Mouse (Mus musculus) layer of hippocampus, adult 9-10 months (tissue): Measurements from ENCODE around the gene Spata20.

Experiments used
- DNase-seq: peaks from one replicate; pipeline ENCODE4 v3.0.0; 2022; ENCODE audit warnings: low spot score

The Spata20 gene

DNA sequence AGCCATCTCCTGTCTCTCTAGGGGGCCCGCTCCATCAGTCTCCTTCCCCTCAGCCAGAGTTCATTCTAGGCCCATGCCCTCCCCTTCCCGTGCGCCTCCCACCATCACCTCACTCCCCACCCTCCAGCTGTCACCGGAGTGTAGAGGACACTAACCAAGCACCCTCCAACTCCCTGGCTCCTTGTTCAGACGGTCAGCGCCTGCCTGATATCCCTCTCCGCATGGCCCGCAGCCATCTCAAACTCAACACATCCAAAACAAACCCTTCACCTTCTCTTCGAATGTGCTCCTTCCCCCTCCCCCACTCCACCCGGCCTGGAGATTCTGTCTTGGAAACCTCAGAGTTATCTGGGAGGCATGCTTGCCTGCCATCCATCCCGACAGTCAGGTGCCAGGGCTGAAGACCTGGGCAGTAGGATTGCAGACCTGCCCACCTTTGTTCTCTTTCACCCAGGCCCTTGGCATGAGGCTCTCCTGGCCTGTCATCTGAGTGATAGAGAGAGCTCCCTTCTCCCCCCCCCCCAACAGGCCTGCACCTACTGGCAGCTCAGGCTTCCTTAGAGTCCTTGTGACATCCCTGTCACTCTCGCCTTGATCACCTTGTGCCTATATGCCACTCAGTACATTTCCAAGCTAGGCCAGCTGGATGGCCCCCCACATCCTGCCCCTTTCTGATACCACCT is 34.7 kb downstream of the Spata20 start:
- no peak for DNase-seq

GRCm38 (mm10) chr11:94449886-94450285 is 36.1 kb downstream of the Spata20 start:
- no peak for DNase-seq

- no peak for DNase-seq
These were observed 36.7 kb downstream of the Spata20 start for GRCm38 (mm10) chr11:94449239-94449638.

DNA sequence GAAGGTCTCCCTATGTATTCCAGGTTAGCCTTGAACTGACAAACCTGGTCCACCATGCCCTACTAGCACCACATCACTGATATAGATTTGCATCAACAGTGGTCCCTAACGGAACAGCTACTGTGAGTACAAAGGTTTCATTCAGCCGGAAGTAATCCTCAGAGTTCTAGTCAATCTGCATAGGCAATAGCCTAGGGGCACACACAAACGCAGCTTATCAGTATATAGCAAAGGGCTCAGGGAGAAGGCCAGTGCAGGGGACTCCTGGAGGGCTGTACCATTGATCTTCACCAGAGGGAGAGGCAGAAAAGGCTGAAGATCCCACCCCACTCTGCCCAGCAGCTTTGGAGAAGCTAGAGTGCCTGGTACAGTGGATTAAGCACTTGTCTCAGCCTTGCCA is 39.0 kb downstream of the Spata20 start:
- no peak for DNase-seq

DNA sequence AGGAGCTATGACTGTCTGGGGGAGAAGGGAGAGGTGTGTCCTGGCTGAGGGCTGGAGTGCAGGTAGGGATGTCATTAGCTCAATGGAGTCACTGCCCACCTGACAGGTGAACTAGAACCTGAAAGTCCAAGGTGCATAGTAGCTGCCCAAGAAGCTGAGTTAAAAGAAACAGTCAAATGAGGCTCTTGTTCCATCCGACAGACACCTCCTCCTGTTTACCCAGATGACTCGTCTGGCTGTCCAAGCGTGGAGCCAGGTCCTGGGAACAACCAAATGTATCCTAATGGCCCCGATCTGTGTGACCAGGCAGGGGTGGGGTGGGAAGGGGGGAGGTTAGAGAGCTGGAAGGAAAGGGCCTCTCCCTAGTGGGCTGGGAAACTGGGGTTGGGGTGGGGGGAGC is 40.7 kb downstream of the Spata20 start:
- DNase-seq: no peak

DNA sequence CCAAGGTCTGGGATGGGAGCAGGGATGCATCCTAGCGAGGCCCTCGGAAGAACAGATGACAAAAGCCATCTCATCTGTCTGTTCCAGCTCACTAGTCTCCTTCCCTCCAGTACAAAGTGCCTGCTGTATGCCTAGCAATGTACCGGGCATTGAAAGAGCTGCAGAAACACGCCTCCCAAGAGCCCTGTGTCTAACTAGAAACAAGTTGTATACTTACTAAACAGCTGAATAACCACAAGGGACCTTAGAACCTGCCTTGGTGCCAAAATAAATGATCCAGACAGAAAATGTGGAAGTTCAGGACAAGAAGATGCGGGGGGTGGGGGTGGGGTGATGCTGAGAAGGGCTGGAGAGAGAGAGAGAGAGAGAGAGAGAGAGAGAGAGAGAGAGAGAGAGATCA is 41.1 kb downstream of the Spata20 start:
- DNase-seq: no peak

GRCm38 (mm10) chr11:94441752-94442151 is 44.2 kb downstream of the Spata20 start:
- no peak for DNase-seq

- DNase-seq: no peak
These were observed 44.9 kb downstream of the Spata20 start for GRCm38 (mm10) chr11:94441122-94441521.

GRCm38 (mm10) chr11:94440421-94440820 is 45.6 kb downstream of the Spata20 start:
- DNase-seq: no peak

- no peak for DNase-seq
These were observed 56.8 kb downstream of the Spata20 start for GRCm38 (mm10) chr11:94429011-94429651.
